Mouse (Mus musculus): ENCODE measurements at regions not wholly inside any gene's neighbourhood (a gene's known extent, or its start where the extent isn't known, plus 50 kb on each side); places are given as distances from the start of the nearest gene placed in this dataset.
A peak's percentile ranks its signal among the peaks of the same experiment; 100 is the strongest.

DNA sequence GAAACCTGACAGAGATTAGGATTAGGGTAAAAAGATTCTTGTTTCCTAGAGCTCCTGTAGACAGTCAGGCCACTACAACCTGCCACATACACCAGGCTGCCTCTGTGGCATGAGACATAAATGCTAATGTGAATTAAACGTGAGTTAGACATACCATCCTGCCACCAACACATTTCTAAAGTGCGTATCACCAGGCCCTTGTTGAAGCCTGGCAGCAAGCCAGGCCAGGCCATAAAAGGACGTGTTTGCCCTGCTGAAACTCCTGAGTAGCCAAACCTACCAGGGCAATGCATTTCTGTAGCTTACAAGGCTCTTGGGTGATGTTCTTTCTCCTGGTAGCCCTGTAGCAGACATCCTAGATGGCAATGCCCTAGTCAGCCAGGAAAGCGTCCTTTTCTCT, 63.4 kb upstream of the Gm5458 start:
- no peak for DNase-seq

DNA sequence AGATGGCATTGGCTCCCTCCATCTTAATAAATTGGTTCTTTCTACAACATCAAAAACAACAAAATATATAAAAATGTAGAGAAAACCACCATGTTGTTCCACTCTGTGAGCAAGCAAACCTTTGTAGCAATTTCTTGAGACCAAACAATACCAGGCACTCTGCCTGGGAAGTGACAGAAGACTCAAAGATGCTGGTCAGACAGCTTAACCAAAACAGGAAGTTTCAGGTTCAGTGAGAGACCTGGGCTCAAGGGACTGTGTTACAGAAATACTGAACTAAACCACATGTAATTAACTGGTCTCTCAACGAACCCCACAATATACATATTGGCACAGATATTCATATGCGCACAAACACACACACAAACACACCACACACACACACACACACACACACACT, 71.7 kb upstream of the Gm5458 start:
- DNase-seq = no peak

DNA sequence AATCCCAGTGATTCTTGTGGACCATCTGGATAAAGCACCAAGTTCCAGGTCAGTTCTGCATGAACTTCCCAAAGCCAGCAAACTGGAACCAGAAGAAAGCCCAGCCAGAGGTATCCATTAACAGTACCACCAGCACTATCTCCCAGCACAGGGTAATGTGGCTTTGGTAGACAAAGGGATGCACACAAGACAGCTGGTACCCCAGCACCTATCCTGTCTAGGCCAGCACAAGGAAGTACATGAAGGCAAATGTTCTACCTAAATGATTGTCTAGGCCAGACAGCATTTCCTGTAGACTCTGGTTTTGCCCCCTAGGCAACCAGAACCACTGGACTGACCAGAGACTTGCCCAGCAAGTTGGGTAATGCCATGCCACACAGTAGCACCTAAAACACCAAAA, 62.6 kb upstream of the Nid2 start:
- DNase-seq = no peak

DNA sequence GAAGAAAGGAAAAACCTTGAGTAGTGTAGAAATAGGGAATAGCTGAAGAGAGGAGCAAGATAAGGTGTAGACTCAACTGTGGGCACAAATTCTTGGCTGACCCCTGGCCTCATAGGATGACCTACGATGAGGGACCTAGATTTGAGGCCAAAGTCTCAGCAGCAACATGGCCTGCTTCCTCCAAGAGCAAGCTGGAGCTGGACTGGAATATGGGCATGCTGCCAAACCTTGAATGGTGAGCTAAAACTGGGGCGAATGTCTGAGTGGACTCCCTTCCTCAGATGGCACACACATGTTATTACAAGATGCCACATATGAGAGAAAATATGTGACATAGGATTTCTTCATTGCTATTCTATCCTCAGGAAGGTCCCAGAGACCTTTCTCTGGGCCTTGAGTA, 57.5 kb upstream of the Nid2 start:
- DNase-seq = peak; percentile 13 to 18

DNA sequence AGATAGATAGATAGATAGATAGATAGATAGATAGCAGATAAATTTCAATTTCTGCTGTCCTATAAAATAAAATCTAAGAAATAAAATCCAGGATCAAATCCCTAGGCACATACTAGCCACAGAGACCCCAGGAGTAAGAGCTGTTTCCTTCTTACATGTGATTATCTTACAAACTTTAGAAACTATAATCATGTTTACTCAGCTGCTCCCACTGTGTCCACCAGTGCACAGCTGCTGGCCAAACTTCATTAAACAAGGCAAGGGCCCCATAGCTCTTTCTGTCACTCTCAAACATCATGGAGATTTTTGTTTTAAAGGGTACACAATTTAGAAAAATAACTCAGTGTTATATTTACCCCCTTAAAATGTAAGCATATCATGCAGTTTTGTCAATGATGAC, 56.8 kb upstream of the Nid2 start:
- no peak for DNase-seq

DNA sequence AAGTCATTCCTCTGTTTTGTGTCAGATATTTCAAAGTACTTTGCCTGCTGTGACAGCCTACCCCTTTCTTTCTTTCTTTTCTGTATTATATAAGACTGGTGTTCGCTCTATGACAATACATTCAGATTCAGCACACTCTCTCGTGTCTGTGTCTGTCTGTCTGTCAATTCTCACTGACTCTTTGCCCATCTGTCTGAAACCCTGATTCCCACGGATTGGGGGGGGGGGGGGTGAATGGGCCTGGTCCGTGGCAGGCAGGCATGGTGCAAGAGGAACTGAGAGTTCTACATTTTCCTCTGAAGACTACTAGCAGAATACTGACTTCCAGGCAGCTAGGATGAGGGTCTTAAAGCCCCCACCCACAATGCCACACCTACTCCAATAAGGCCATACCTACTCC, 51.6 kb upstream of the Nid2 start:
- DNase-seq = no peak
